Mouse (Mus musculus): ENCODE measurements at regions not wholly inside any gene's neighbourhood (a gene's known extent, or its start where the extent isn't known, plus 50 kb on each side); places are given as distances from the start of the nearest gene placed in this dataset.
A peak's percentile ranks its signal among the peaks of the same experiment; 100 is the strongest.

GRCm38 (mm10) chr7:135817868-135818267, 101.7 kb upstream of the Mki67 start:
- DNase-seq (ENCODE audit: low spot score in 2 of 2), result no peak

- no peak for DNase-seq (ENCODE audit: low spot score in 2 of 2)
Measured at GRCm38 (mm10) chr7:135818298-135818697, 102.1 kb upstream of the Mki67 start.

GRCm38 (mm10) chr7:135823884-135824750, 108.0 kb upstream of the Mki67 start:
- no peak for DNase-seq (ENCODE audit: low spot score in 2 of 2)

- no peak for DNase-seq (ENCODE audit: low spot score in 2 of 2)
Measured at GRCm38 (mm10) chr7:135829246-135829645, 113.1 kb upstream of the Mki67 start.

- DNase-seq (ENCODE audit: low spot score in 2 of 2), result no peak
Measured at GRCm38 (mm10) chr7:135833425-135833824, 117.3 kb upstream of the Mki67 start.

GRCm38 (mm10) chr7:135836808-135837733, 120.9 kb upstream of the Mki67 start:
- peak; percentile 79 to 88 for DNase-seq (ENCODE audit: low spot score in 2 of 2)

GRCm38 (mm10) chr7:135844018-135844417, 127.9 kb upstream of the Mki67 start:
- DNase-seq (ENCODE audit: low spot score in 2 of 2), result peak in 1 of 2 experiments; percentile 17

- no peak for DNase-seq (ENCODE audit: low spot score in 2 of 2)
Measured at GRCm38 (mm10) chr7:135847304-135847703, 131.1 kb upstream of the Mki67 start.

GRCm38 (mm10) chr7:135848170-135848569, 132.0 kb upstream of the Mki67 start:
- DNase-seq (ENCODE audit: low spot score in 2 of 2), result no peak

- DNase-seq (ENCODE audit: low spot score in 2 of 2), result no peak
Measured at GRCm38 (mm10) chr7:135848833-135849232, 132.7 kb upstream of the Mki67 start.

- peak in 1 of 2 experiments; percentile 31 for DNase-seq (ENCODE audit: low spot score in 2 of 2)
Measured at GRCm38 (mm10) chr7:135853127-135853813, 137.1 kb upstream of the Mki67 start.

GRCm38 (mm10) chr7:135853814-135854324, 137.7 kb upstream of the Mki67 start:
- DNase-seq (ENCODE audit: low spot score in 2 of 2), result peak in 1 of 2 experiments; percentile 57

- DNase-seq (ENCODE audit: low spot score in 2 of 2), result no peak
Measured at GRCm38 (mm10) chr7:135860288-135860687, 144.1 kb upstream of the Mki67 start.

GRCm38 (mm10) chr7:135860741-135861408, 144.7 kb upstream of the Mki67 start:
- DNase-seq (ENCODE audit: low spot score in 2 of 2), result no peak

- DNase-seq (ENCODE audit: low spot score in 2 of 2), result no peak
Measured at GRCm38 (mm10) chr7:135861409-135861805, 145.2 kb upstream of the Mki67 start.

GRCm38 (mm10) chr7:135863581-135864426, 147.6 kb upstream of the Mki67 start:
- DNase-seq (ENCODE audit: low spot score in 2 of 2), result no peak

- DNase-seq (ENCODE audit: low spot score in 2 of 2), result no peak
Measured at GRCm38 (mm10) chr7:135870981-135871380, 154.8 kb upstream of the Mki67 start.

- peak in 1 of 2 experiments; percentile 47 for DNase-seq (ENCODE audit: low spot score in 2 of 2)
Measured at GRCm38 (mm10) chr7:135877091-135877874, 161.1 kb upstream of the Mki67 start.

- no peak for DNase-seq (ENCODE audit: low spot score in 2 of 2)
Measured at GRCm38 (mm10) chr7:135878750-135879149, 162.6 kb upstream of the Mki67 start.

All from layer of hippocampus, postnatal 14 days (tissue).